In the genomic region with DNA sequence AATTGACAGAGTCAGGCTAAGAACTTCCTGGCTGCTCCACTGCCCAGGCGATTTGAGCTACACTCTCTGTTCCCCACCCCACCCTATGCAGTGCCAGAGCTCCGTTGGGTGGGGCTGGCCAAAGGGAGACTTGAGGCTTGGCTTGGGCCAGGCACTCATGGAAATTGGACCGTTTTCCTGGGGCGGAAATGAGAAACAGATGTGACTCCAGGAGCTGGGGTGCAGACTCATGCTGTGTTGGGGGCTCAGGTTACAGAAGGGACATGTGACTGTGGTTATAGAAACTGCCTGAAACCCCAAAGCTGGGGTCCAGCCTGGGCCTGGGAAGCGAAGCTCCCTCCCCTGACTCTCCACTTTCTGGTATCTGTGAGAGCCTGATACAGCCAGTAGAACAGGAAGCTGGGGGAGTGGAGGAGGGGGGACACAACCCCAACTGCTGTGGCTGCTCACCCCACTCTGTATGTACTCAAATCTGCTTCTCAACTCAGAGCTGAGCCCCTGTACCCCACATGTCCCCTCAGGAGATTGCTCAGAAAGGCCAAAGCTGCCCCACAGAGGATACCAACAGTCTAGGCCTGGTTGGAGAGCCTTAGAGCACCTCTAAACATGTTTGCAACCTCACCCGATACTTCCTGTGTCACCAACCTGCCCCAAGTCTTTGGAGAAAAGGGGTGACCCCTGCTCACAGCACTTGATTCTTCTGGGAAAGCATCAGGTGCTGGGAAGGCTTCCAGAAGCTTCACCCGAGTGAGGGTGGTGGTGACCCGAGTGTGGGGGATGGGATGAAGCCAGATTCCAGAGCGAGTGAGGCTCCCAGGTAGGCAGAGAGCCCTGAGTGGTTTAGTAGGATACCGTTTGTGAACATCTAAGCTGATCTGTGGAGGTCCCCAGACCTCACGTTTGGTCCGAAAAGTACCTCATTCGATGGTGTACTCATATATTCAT, we compare ENCODE assay signal across 8 mouse cellular contexts.
DNase-seq lines count a peak whose midpoint lies in the region; ATAC-seq and TF ChIP-seq lines count a peak whose summit lies in the region.

No protein-coding gene starts in this region.

- ATAC-seq in midbrain, postnatal 0 days (ENCODE audit: low FRiP score), result no peak
- no peak for ATAC-seq in midbrain, embryonic 13.5 days
- peak; percentile 90 to 92 for ATAC-seq in hematopoietic stem cell, adult 5-6 weeks (replicated peaks in 1 of 2; ENCODE audit: insufficient read depth in 1 of 2, low FRiP score in 2 of 2, low TSS enrichment in 1 of 2, low read depth in 1 of 2, poor library complexity in 2 of 2, severe bottlenecking in 2 of 2)

- TF ChIP-seq CTCF in midbrain, postnatal 0 days (IDR thresholded peaks at IDR 0.05), result no peak
- TF ChIP-seq CTCF in embryonic fibroblast, embryonic 13.5 days (IDR thresholded peaks at IDR 0.05; ENCODE audit: borderline replicate concordance, insufficient read depth, low read length), result no peak
- no peak for TF ChIP-seq CTCF in liver, adult 2 months (IDR thresholded peaks at IDR 0.05; ENCODE audit: low read depth, low read length)

- 76% methylated on average over 13 of the region's 13 CpGs for WGBS in midbrain, postnatal 0 days
- 74% methylated on average over 13 of the region's 13 CpGs for WGBS in midbrain, embryonic 13.5 days
- 72% methylated on average over 13 of the region's 13 CpGs for WGBS in liver, adult 2 months

- no peaks in the 10 kb centered on the region for H3K36me3 ChIP-seq in midbrain, postnatal 0 days (ENCODE audit: insufficient read depth, low read length)
- H3K36me3 ChIP-seq in midbrain, embryonic 13.5 days, result no peaks in the 10 kb centered on the region
- H3K36me3 ChIP-seq in liver, adult 2 months (ENCODE audit: control insufficient read depth, insufficient read depth, low read length), result no peaks in the 10 kb centered on the region

- H3K4me3 ChIP-seq in midbrain, postnatal 0 days (ENCODE audit: low read depth, low read length), result no peak overlapping the region
- no peak overlapping the region for H3K4me3 ChIP-seq in midbrain, embryonic 13.5 days (replicated peaks)
- no peak overlapping the region for H3K4me3 ChIP-seq in embryonic fibroblast, embryonic 13.5 days (ENCODE audit: insufficient read depth, low read length)
- H3K4me3 ChIP-seq in liver, adult 2 months (ENCODE audit: insufficient read depth, low read depth, low read length), result no peak overlapping the region

- H3K27ac ChIP-seq in midbrain, postnatal 0 days (ENCODE audit: low read depth, low read length), result peak overlapping the region; percentile 12; the same call in 1 of the 2 replicates
- no peak overlapping the region for H3K27ac ChIP-seq in midbrain, embryonic 13.5 days
- peak overlapping the region; percentile 96 for H3K27ac ChIP-seq in embryonic fibroblast, embryonic 13.5 days (ENCODE audit: insufficient read depth, low read length)
- H3K27ac ChIP-seq in liver, adult 2 months (replicated peaks; ENCODE audit: insufficient read depth, low read depth, low read length), result peak overlapping the region; percentile 39; the same call in 1 of the 2 replicates

- H3K4me2 ChIP-seq in midbrain, postnatal 0 days (ENCODE audit: low read depth, low read length, poor library complexity, severe bottlenecking), result no peak overlapping the region
- H3K4me2 ChIP-seq in midbrain, embryonic 13.5 days (replicated peaks), result no peak overlapping the region

- H3K9ac ChIP-seq in midbrain, postnatal 0 days (replicated peaks; ENCODE audit: low read length, poor library complexity, severe bottlenecking), result no peak overlapping the region
- no peak overlapping the region for H3K9ac ChIP-seq in midbrain, embryonic 13.5 days (replicated peaks)
- H3K9ac ChIP-seq in liver, adult 2 months (ENCODE audit: low read depth, low read length), result no peak overlapping the region

- H3K27me3 ChIP-seq in midbrain, postnatal 0 days (ENCODE audit: insufficient read depth, low read length), result no peaks in the 10 kb centered on the region
- no peaks in the 10 kb centered on the region for H3K27me3 ChIP-seq in midbrain, embryonic 13.5 days
- H3K27me3 ChIP-seq in liver, adult 2 months (ENCODE audit: control insufficient read depth, insufficient read depth, low read length), result no peaks in the 10 kb centered on the region

- no peak for DNase-seq in midbrain, postnatal 0 days (ENCODE audit: low spot score)
- peak; percentile 6 for DNase-seq in liver, adult 2 months (ENCODE audit: extremely low read depth, low read depth, low spot score)
- DNase-seq in ovary, postnatal 14 days (ENCODE audit: low spot score), result peak; percentile 69
- DNase-seq in cerebellum, postnatal 36 days, result no peak
- no peak for DNase-seq in right cerebral cortex, postnatal 25 days

- H3K79me2 ChIP-seq in liver, adult 2 months (ENCODE audit: control insufficient read depth, insufficient read depth, low read length), result no peaks in the 10 kb centered on the region

- H3K9me3 ChIP-seq in midbrain, postnatal 0 days (ENCODE audit: low read length), result no peaks in the 10 kb centered on the region
- no peaks in the 10 kb centered on the region for H3K9me3 ChIP-seq in midbrain, embryonic 13.5 days

- H3K4me1 ChIP-seq in midbrain, postnatal 0 days (ENCODE audit: insufficient read depth, low read length), result 0 out of 2 replicates have a peak, but pooled peaks cover 4% of the 10 kb centered on the region
- peaks cover 19% of the 10 kb centered on the region for H3K4me1 ChIP-seq in midbrain, embryonic 13.5 days (replicated peaks)
- H3K4me1 ChIP-seq in embryonic fibroblast, embryonic 13.5 days (ENCODE audit: control insufficient read depth, insufficient read depth, low read length), result peaks cover 43% of the 10 kb centered on the region
- H3K4me1 ChIP-seq in liver, adult 2 months (ENCODE audit: control insufficient read depth, insufficient read depth, low read length), result peaks cover 5% of the 10 kb centered on the region; the same call in 1 of the 2 replicates

- no peak; the same call in 1 of the 2 replicates for TF ChIP-seq POLR2A in embryonic fibroblast, embryonic 13.5 days (IDR thresholded peaks at IDR 0.05; ENCODE audit: low read depth, low read length)
- no peak for TF ChIP-seq POLR2A in liver, adult 2 months (IDR thresholded peaks at IDR 0.05; ENCODE audit: extremely low read depth, insufficient read depth, low read length)

Comparison
In these comparisons a context has a peak if more than half of its experiments do, and no peak if none do; other contexts are left out.
1. ATAC-seq: peak in hematopoietic stem cell, adult 5-6 weeks (2 of 2); none in midbrain, postnatal 0 days (single experiment) and midbrain, embryonic 13.5 days (single experiment).
2. DNase-seq: peak in liver, adult 2 months (single experiment) and ovary, postnatal 14 days (single experiment); none in midbrain, postnatal 0 days (single experiment), cerebellum, postnatal 36 days (0 of 2) and right cerebral cortex, postnatal 25 days (single experiment).